Mouse (Mus musculus) neural tube, embryonic 13.5 days (tissue): ENCODE data around the gene Arf1. TPM values are rescaled to one million over a fixed set of nuclear protein-coding genes. Genes with fewer than 3 reads are reported as not detected.
A peak's percentile ranks its signal among the peaks of the same experiment; 100 is the strongest.
"Not testable (repeated sequence)": the region's sequence is repeated elsewhere in the genome, so short reads cannot be mapped to it uniquely, and the experiment has no call there.

Experiments used
- ATAC-seq: fragments of 200-750 bp; cut with Nextera tagmentation; 2 replicates; pipeline ENCODE4 v1.8.0; 2017; ENCODE audit warnings: low read depth, mild to moderate bottlenecking, moderate TSS enrichment, moderate library complexity
- H3K27ac ChIP-seq: fragments of 300-500 bp; sonication (generic); replicated peaks from 2 replicates; pipeline ENCODE4 v1.5.1; 2015; ENCODE audit warnings: moderate library complexity, mild to moderate bottlenecking, inconsistent platforms
- H3K27me3 ChIP-seq: fragments of 300-500 bp; sonication (generic); 2 replicates; pipeline ENCODE4 v1.6.1; 2015; ENCODE audit warnings: mild to moderate bottlenecking, inconsistent platforms
- H3K36me3 ChIP-seq: fragments of 300-500 bp; sonication (generic); 2 replicates; pipeline ENCODE4 v1.6.1; 2015; ENCODE audit warnings: mild to moderate bottlenecking, inconsistent platforms
- H3K4me1 ChIP-seq: fragments of 300-500 bp; sonication (generic); replicated peaks from 2 replicates; pipeline ENCODE4 v1.6.1; 2015; ENCODE audit warnings: inconsistent platforms
- H3K4me2 ChIP-seq: fragments of 300-500 bp; sonication (generic); 2 replicates; pipeline ENCODE4 v1.6.1; 2015; ENCODE audit warnings: inconsistent platforms, mild to moderate bottlenecking, moderate library complexity
- H3K4me3 ChIP-seq: fragments of 300-500 bp; sonication (generic); 2 replicates; pipeline ENCODE4 v1.5.1; 2015; ENCODE audit warnings: mild to moderate bottlenecking, inconsistent platforms
- H3K9ac ChIP-seq: fragments of 300-500 bp; sonication (generic); 2 replicates; pipeline ENCODE4 v1.6.1; 2015; ENCODE audit warnings: moderate library complexity, mild to moderate bottlenecking, inconsistent platforms
- H3K9me3 ChIP-seq: fragments of 300-500 bp; sonication (generic); 2 replicates; pipeline ENCODE4 v1.6.1; 2016; ENCODE audit warnings: inconsistent platforms
- WGBS: fragments of 180-500 bp; shearing (Covaris S2); methylation state at CpG from one replicate; pipeline ENCODE4 v1.1.7; 2015; 5-methylcytosine and 5-hydroxymethylcytosine counted together
- polyA plus RNA-seq: library from polyadenylated mRNA; unstranded; fragments of >200 nt; fragmentation: Nextera tagmentation; extraction: Ambion mirVana; gene quantifications from 2 replicates; pipeline ENCODE4 v1.2.1, GENCODE M21; 2015

Arf1 gene
- polyA plus RNA-seq, 1 experiment from 2014 or later, result 642 TPM

DNA sequence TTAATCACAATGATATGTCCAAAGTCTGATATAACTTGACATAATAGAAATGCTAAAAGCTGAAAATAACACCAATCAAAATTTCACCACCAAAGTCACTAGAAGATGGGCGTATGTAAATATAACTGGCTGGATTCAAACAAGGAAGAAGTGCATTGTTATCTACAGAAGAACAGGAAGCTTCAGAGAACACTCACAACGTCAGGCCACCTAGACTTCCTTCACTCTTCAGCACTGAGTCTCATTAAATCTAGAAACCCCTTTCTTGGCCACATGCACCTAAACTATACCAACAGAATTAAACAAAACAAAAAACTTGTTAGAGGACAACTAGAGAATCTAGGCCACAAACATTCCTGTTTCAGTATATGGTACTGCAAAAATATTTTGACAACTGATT lies 3.6 kb downstream of the Arf1 start:
- Histone ChIP-seq H3K9me3 (no peaks in the 10 kb centered on the region), H3K36me3 (0 out of 2 replicates have a peak, but pooled peaks cover 7% of the 10 kb centered on the region), H3K4me1 (peaks cover 64% of the 10 kb centered on the region), H3K4me3 (no peak overlapping the region), H3K27me3 (no peaks in the 10 kb centered on the region), H3K9ac (no peak overlapping the region), H3K27ac (no peak overlapping the region), H3K4me2 (peak overlapping the region; percentile 7; the same call in 1 of the 2 replicates)
- 78% methylated on average over 2 of the region's 2 CpGs for whole genome bisulfite sequencing
- no peak for ATAC-seq

- peak overlapping the region; percentile 7; the same call in 1 of the 2 replicates for H3K4me2 ChIP-seq
- H3K36me3 ChIP-seq, result peaks cover 10% of the 10 kb centered on the region; the same call in 1 of the 2 replicates
- WGBS, result 97% methylated on average over 3 of the region's 3 CpGs
- H3K27ac ChIP-seq, result no peak overlapping the region
- ATAC-seq, result no peak
- H3K4me1 ChIP-seq, result peaks cover 64% of the 10 kb centered on the region
- no peak overlapping the region for H3K9ac ChIP-seq
- no peaks in the 10 kb centered on the region for H3K27me3 ChIP-seq
- no peaks in the 10 kb centered on the region for H3K9me3 ChIP-seq
- no peak overlapping the region for H3K4me3 ChIP-seq
These were observed 4.0 kb downstream of the Arf1 start for GRCm38 (mm10) chr11:59224025-59224424.

GRCm38 (mm10) chr11:59222306-59222705 lies 5.8 kb downstream of the Arf1 start:
- Histone ChIP-seq H3K27me3 (no peaks in the 10 kb centered on the region), H3K36me3 (peaks cover 21% of the 10 kb centered on the region; the same call in 1 of the 2 replicates), H3K9ac (no peak overlapping the region), H3K27ac (no peak overlapping the region), H3K4me2 (no peak overlapping the region), H3K4me1 (peaks cover 56% of the 10 kb centered on the region), H3K9me3 (no peaks in the 10 kb centered on the region), H3K4me3 (no peak overlapping the region)
- 92% methylated on average over 4 of the region's 4 CpGs for WGBS
- ATAC-seq, result no peak

- ATAC-seq, result no peak
- no peak overlapping the region for H3K4me3 ChIP-seq
- H3K27me3 ChIP-seq, result no peaks in the 10 kb centered on the region
- peaks cover 21% of the 10 kb centered on the region; the same call in 1 of the 2 replicates for H3K36me3 ChIP-seq
- H3K9me3 ChIP-seq, result no peaks in the 10 kb centered on the region
- H3K4me1 ChIP-seq, result peaks cover 49% of the 10 kb centered on the region
- no peak overlapping the region for H3K27ac ChIP-seq
- no peak overlapping the region for H3K9ac ChIP-seq
- no peak overlapping the region for H3K4me2 ChIP-seq
These were observed 6.5 kb downstream of the Arf1 start for GRCm38 (mm10) chr11:59221604-59222003.

DNA sequence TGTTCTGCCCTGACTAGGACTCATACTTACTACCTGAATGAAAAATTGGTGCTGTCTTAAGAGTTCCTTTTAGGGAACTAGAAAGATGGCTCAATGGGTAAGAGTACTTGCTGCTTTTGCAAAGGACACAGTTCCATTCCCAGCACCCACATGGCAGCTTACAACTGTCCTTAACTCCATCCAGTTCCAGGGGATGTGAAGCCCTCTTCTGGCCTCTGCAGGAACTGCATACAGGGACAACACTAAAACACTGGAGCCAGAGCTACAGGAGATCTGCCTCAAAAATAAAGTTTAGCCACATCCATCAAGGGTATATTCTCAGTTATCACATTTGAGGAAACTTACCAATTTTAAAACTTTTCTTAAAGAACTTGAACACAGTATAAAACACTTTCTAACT lies 9.0 kb downstream of the Arf1 start:
- Histone ChIP-seq H3K4me2 (no peak overlapping the region), H3K9me3 (no peaks in the 10 kb centered on the region), H3K4me3 (no peak overlapping the region)

DNA sequence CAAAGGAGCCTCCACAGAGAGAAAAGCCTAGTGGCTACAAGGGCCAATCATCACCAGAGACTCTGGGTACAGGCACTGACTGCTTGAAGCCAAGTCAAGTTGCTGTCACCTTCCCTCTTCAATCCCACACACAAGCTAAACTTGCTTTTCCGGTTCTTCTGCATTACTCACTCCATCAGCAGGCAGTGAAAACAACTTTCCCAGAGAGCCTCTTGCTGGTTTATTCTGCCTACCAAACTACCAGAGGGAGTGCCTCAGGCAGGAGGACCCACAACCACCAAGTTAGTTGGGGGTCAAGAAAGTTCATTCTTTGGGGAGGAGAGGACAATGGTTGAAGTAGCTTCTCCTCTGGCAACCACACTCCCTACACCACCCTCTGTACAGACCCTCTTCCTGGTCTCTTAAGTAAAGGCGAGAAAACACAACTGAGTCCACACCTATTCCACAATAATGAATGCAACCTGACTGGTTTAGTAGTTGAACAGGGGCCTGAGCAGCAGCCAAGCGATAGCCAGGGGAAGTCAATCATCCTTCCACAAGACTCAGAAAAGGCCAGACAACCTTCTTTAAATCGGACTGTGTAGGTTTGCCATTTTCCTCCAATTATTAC lies 9.6 kb downstream of the Arf1 start:
- Histone ChIP-seq H3K36me3 (peaks cover 23% of the 10 kb centered on the region; the same call in 1 of the 2 replicates), H3K4me1 (peaks cover 18% of the 10 kb centered on the region), H3K4me3 (no peak overlapping the region), H3K27ac (no peak overlapping the region), H3K4me2 (no peak overlapping the region), H3K9ac (no peak overlapping the region), H3K9me3 (no peaks in the 10 kb centered on the region), H3K27me3 (no peaks in the 10 kb centered on the region)
- ATAC-seq, result no peak
- 91% methylated on average over 4 of the region's 4 CpGs for WGBS

More for the DNA sequence above, 9.0 kb downstream of the Arf1 start:
- ATAC-seq, result no peak
- no peak overlapping the region for H3K9ac ChIP-seq
- no peak overlapping the region for H3K27ac ChIP-seq
- peaks cover 27% of the 10 kb centered on the region; the same call in 1 of the 2 replicates for H3K36me3 ChIP-seq
- H3K4me1 ChIP-seq, result peaks cover 24% of the 10 kb centered on the region
- no peaks in the 10 kb centered on the region for H3K27me3 ChIP-seq

- Histone ChIP-seq H3K36me3 (peaks cover 35% of the 10 kb centered on the region), H3K27ac (no peak overlapping the region), H3K4me1 (peaks cover 9% of the 10 kb centered on the region; the same call in 1 of the 2 replicates), H3K9me3 (no peaks in the 10 kb centered on the region), H3K4me2 (no peak overlapping the region), H3K9ac (no peak overlapping the region), H3K27me3 (no peaks in the 10 kb centered on the region), H3K4me3 (no peak overlapping the region)
- 82% methylated on average over 3 of the region's 3 CpGs for WGBS
- no peak for ATAC-seq
These were observed 11.1 kb downstream of the Arf1 start for GRCm38 (mm10) chr11:59216955-59217354.

DNA sequence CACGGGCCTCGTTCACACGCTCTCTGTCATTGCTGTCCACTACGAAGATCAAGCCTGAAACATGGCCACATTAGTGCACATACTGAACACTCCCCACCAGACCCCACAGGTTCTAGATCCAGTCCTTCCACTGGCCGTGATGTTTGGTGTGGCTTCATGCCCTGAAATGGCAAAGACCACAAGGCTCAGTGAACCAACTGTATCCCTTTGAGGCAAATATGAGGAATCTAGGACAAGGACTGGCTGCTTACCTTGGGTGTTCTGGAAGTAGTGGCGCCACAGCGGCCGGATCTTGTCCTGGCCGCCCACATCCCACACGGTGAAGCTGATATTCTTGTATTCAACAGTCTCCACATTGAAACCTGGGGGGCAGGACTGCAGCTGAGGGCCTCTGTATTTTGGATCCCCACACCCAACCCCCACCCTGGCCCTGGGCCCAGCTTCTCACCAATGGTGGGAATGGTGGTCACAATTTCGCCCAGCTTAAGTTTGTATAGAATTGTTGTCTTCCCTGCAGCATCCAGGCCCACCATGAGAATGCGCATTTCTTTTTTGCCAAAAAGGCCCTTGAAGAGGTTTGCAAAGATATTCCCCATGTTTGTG lies 15.1 kb downstream of the Arf1 start:
- peaks cover 19% of the 10 kb centered on the region for H3K4me1 ChIP-seq
- WGBS, result 93% methylated on average over 12 of the region's 12 CpGs
- no peak overlapping the region for H3K27ac ChIP-seq
- no peak for ATAC-seq
- H3K9ac ChIP-seq, result no peak overlapping the region
- no peak overlapping the region for H3K4me3 ChIP-seq
- H3K36me3 ChIP-seq, result peaks cover 50% of the 10 kb centered on the region
- H3K27me3 ChIP-seq, result no peaks in the 10 kb centered on the region
- H3K4me2 ChIP-seq, result no peak overlapping the region
- no peaks in the 10 kb centered on the region for H3K9me3 ChIP-seq

GRCm38 (mm10) chr11:59212320-59212719 lies 15.8 kb downstream of the Arf1 start:
- H3K36me3 ChIP-seq, result peaks cover 46% of the 10 kb centered on the region
- 87% methylated on average over 12 of the region's 12 CpGs for WGBS
- ATAC-seq, H3K9ac ChIP-seq, H3K9me3 ChIP-seq, H3K27me3 ChIP-seq, H3K4me3 ChIP-seq, H3K4me2 ChIP-seq, H3K27ac ChIP-seq: not testable (repeated sequence)
- H3K4me1 ChIP-seq, result peaks cover 25% of the 10 kb centered on the region

DNA sequence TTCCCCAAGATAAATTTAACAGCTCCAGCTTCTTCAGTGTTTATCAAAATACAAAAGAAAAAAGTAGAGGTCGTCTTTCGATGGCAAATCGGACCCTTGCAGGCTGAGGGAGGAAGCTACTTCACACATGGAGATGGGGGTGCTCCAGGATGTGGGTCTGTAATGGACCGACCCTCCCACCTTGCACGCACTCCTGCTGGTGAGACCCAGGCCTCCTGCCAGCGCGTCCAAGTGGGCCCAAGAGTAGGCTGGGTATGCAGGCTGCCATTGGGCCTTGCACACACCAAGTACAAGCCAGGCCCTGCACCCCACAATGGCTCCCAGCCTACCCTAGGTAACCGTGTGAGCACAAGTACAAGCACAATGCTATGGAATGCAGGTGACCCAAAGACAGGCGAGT lies 16.5 kb downstream of the Arf1 start:
- H3K9me3 ChIP-seq, H3K27ac ChIP-seq, H3K4me2 ChIP-seq, H3K9ac ChIP-seq, ATAC-seq, H3K27me3 ChIP-seq, H3K4me3 ChIP-seq: not testable (repeated sequence)
- H3K36me3 ChIP-seq, result peaks cover 47% of the 10 kb centered on the region
- 86% methylated on average over 9 of the region's 9 CpGs for WGBS
- peaks cover 25% of the 10 kb centered on the region for H3K4me1 ChIP-seq

GRCm38 (mm10) chr11:59210020-59210419 lies 18.1 kb downstream of the Arf1 start:
- no peak for ATAC-seq
- peaks cover 25% of the 10 kb centered on the region for H3K4me1 ChIP-seq
- H3K4me2 ChIP-seq, result no peak overlapping the region
- H3K9ac ChIP-seq, result 0 out of 2 replicates have a peak overlapping the region, but pooled peaks have one; percentile 78
- WGBS, result 87% methylated on average over 4 of the region's 4 CpGs
- no peak overlapping the region for H3K27ac ChIP-seq
- no peaks in the 10 kb centered on the region for H3K9me3 ChIP-seq
- no peaks in the 10 kb centered on the region for H3K27me3 ChIP-seq
- no peak overlapping the region for H3K4me3 ChIP-seq
- peaks cover 57% of the 10 kb centered on the region for H3K36me3 ChIP-seq

- Histone ChIP-seq H3K4me2 (peak overlapping the region; percentile 90), H3K9ac (peak overlapping the region; percentile 78; the same call in 1 of the 2 replicates), H3K4me1 (peaks cover 25% of the 10 kb centered on the region), H3K27ac (0 out of 2 replicates have a peak overlapping the region, but pooled peaks have one; percentile 34), H3K4me3 (peak overlapping the region; percentile 62), H3K9me3 (no peaks in the 10 kb centered on the region), H3K36me3 (peaks cover 59% of the 10 kb centered on the region), H3K27me3 (no peaks in the 10 kb centered on the region)
- no peak for ATAC-seq
- WGBS, result 72% methylated on average over 5 of the region's 5 CpGs
These were observed 18.5 kb downstream of the Arf1 start for GRCm38 (mm10) chr11:59209580-59209979.
